Mouse (Mus musculus) erythroblast, embryonic 14.5 days (primary cell): Measurements from ENCODE around the gene Rps18.

Source experiments
- GATA1 ChIP-seq: IDR thresholded peaks from 2 replicates; pipeline ENCODE4 v1.6.1; 2012; ENCODE audit warnings: low read length, inconsistent platforms, mixed read lengths
- TAL1 ChIP-seq: IDR thresholded peaks from 3 replicates; pipeline ENCODE4 v1.6.1; 2012; ENCODE audit warnings: low read length, inconsistent platforms, mixed read lengths

GRCm38 (mm10) chr17:33902079-33902478 is 53.7 kb downstream of the Rps18 start:
- TF ChIP-seq TAL1 (no peak), GATA1 (no peak)
